In genomic region chr1:183905345-183906142, GRCm38 (mm10) we compare ENCODE assay signal across 11 mouse cellular contexts.
DNase-seq lines count a peak whose midpoint lies in the region; ATAC-seq and TF ChIP-seq lines count a peak whose summit lies in the region.
"Had no signal": no experiment of that assay in that cellular context is flagged by ENCODE, and none has a peak within 500 bp of the region (broad histone marks: within the 10 kb centered on the region; RNA-seq: fewer than 3 reads in every experiment).

No protein-coding gene starts in this region.

- no peak overlapping the region for H3K4me3 ChIP-seq in heart, postnatal 0 days (ENCODE audit: low read depth, low read length)
- no peak overlapping the region for H3K4me3 ChIP-seq in thymus, adult 2 months (ENCODE audit: control insufficient read depth, insufficient read depth, low read length)
- H3K4me3 ChIP-seq in hindbrain, embryonic 11.5 days (ENCODE audit: low read depth, low read length) = no peak overlapping the region
- H3K4me3 ChIP-seq: heart, embryonic 15.5 days; liver, embryonic 13.5 days; neural tube, embryonic 13.5 days had no signal

- no peak for TF ChIP-seq POLR2A in thymus, adult 2 months (IDR thresholded peaks at IDR 0.05; ENCODE audit: control insufficient read depth, extremely low read depth, insufficient read depth, low read length, poor library complexity)

- no peak overlapping the region for H3K4me2 ChIP-seq in heart, postnatal 0 days (ENCODE audit: low read depth, low read length)
- H3K4me2 ChIP-seq in hindbrain, embryonic 11.5 days (replicated peaks; ENCODE audit: low read depth, low read length) = no peak overlapping the region
- H3K4me2 ChIP-seq: heart, embryonic 15.5 days; liver, embryonic 13.5 days; neural tube, embryonic 13.5 days had no signal

- H3K9ac ChIP-seq in heart, postnatal 0 days (replicated peaks; ENCODE audit: low read depth, low read length) = no peak overlapping the region
- no peak overlapping the region for H3K9ac ChIP-seq in hindbrain, embryonic 11.5 days (ENCODE audit: low read depth, low read length)
- H3K9ac ChIP-seq: heart, embryonic 15.5 days; liver, embryonic 13.5 days; neural tube, embryonic 13.5 days had no signal

- no peaks in the 10 kb centered on the region for H3K27me3 ChIP-seq in heart, postnatal 0 days (ENCODE audit: control insufficient read depth, insufficient read depth, low read length)
- no peaks in the 10 kb centered on the region for H3K27me3 ChIP-seq in thymus, adult 2 months (ENCODE audit: control insufficient read depth, insufficient read depth, low read length)
- no peaks in the 10 kb centered on the region for H3K27me3 ChIP-seq in hindbrain, embryonic 11.5 days (ENCODE audit: control insufficient read depth, insufficient read depth, low read length)
- H3K27me3 ChIP-seq: heart, embryonic 15.5 days; liver, embryonic 13.5 days; neural tube, embryonic 13.5 days had no signal

- WGBS in heart, postnatal 0 days = 67% methylated on average over 11 of the region's 11 CpGs
- 92% methylated on average over 11 of the region's 11 CpGs for WGBS in thymus, adult 2 months
- WGBS in hindbrain, embryonic 11.5 days = 83% methylated on average over 11 of the region's 11 CpGs

- no peaks in the 10 kb centered on the region for H3K9me3 ChIP-seq in heart, postnatal 0 days (replicated peaks; ENCODE audit: control insufficient read depth, low read length)
- H3K9me3 ChIP-seq in hindbrain, embryonic 11.5 days (ENCODE audit: control insufficient read depth, low read length) = no peaks in the 10 kb centered on the region
- H3K9me3 ChIP-seq: heart, embryonic 15.5 days; liver, embryonic 13.5 days; neural tube, embryonic 13.5 days had no signal

- intact Hi-C loops in left cerebral cortex, postnatal 36 days (cut with DNase I) = no loop called here

- no peaks in the 10 kb centered on the region; the same call in 1 of the 2 replicates for H3K4me1 ChIP-seq in heart, postnatal 0 days (ENCODE audit: control insufficient read depth, insufficient read depth)
- H3K4me1 ChIP-seq in thymus, adult 2 months (replicated peaks; ENCODE audit: control insufficient read depth, insufficient read depth, low read length) = no peaks in the 10 kb centered on the region
- no peaks in the 10 kb centered on the region for H3K4me1 ChIP-seq in hindbrain, embryonic 11.5 days (replicated peaks; ENCODE audit: control insufficient read depth, insufficient read depth, low read length)
- H3K4me1 ChIP-seq: heart, embryonic 15.5 days; liver, embryonic 13.5 days; neural tube, embryonic 13.5 days had no signal

- TF ChIP-seq EP300 in heart, postnatal 0 days (IDR thresholded peaks at IDR 0.05; ENCODE audit: low read depth) = no peak

- no peak for TF ChIP-seq CTCF in heart, postnatal 0 days (IDR thresholded peaks at IDR 0.05; ENCODE audit: low read depth)
- no peak for TF ChIP-seq CTCF in thymus, adult 2 months (IDR thresholded peaks at IDR 0.05; ENCODE audit: borderline replicate concordance, control insufficient read depth, extremely low read depth, insufficient read depth, low read length, poor library complexity)

- ATAC-seq in heart, postnatal 0 days (ENCODE audit: insufficient read depth, low read depth) = peak; percentile 53; the same call in 1 of the 2 replicates
- no peak for ATAC-seq in megakaryocyte, adult 5-6 weeks (ENCODE audit: poor library complexity, severe bottlenecking)
- no peak for ATAC-seq in hindbrain, embryonic 11.5 days (ENCODE audit: low FRiP score)

- H3K36me3 ChIP-seq in heart, postnatal 0 days (replicated peaks; ENCODE audit: control insufficient read depth, insufficient read depth, low read length) = no peaks in the 10 kb centered on the region
- no peaks in the 10 kb centered on the region for H3K36me3 ChIP-seq in thymus, adult 2 months (ENCODE audit: control insufficient read depth, insufficient read depth, low read length)
- H3K36me3 ChIP-seq in hindbrain, embryonic 11.5 days (ENCODE audit: control insufficient read depth, insufficient read depth, low read length) = no peaks in the 10 kb centered on the region
- H3K36me3 ChIP-seq: heart, embryonic 15.5 days; liver, embryonic 13.5 days; neural tube, embryonic 13.5 days had no signal

- H3K27ac ChIP-seq in heart, postnatal 0 days (ENCODE audit: low read depth) = no peak overlapping the region
- H3K27ac ChIP-seq in thymus, adult 2 months (ENCODE audit: control insufficient read depth, insufficient read depth, low read length) = no peak overlapping the region
- H3K27ac ChIP-seq in hindbrain, embryonic 11.5 days (ENCODE audit: low read depth, low read length) = no peak overlapping the region
- H3K27ac ChIP-seq: heart, embryonic 15.5 days; liver, embryonic 13.5 days; neural tube, embryonic 13.5 days had no signal

- peak; percentile 5 to 13 for DNase-seq in left cerebral cortex, adult 18-20 months (ENCODE audit: low spot score in 2 of 2)
- no peak for DNase-seq in left cerebral cortex, postnatal 36 days (ENCODE audit: low spot score in 2 of 2)
- peak; percentile 88 for DNase-seq in adrenal gland, postnatal 10 days
- no peak for DNase-seq in heart, postnatal 0 days (ENCODE audit: low spot score)
- peak; percentile 90 for DNase-seq in skeletal muscle tissue, adult 2 months (ENCODE audit: low read depth, low spot score)
- no peak for DNase-seq in thymus, adult 2 months
- DNase-seq in hindbrain, embryonic 11.5 days (ENCODE audit: low spot score) = no peak
- DNase-seq: liver, embryonic 13.5 days had no signal

Comparison
In these comparisons a context has a peak if more than half of its experiments do, and no peak if none do; other contexts are left out.
1. DNase-seq: peak in left cerebral cortex, adult 18-20 months (2 of 2), adrenal gland, postnatal 10 days (single experiment) and skeletal muscle tissue, adult 2 months (single experiment); none in left cerebral cortex, postnatal 36 days (0 of 2), heart, postnatal 0 days (single experiment), thymus, adult 2 months (single experiment) and hindbrain, embryonic 11.5 days (single experiment).